Mouse (Mus musculus) ES-E14 (cell line): ENCODE data around the gene Ulk4.
A peak's percentile ranks its signal among the peaks of the same experiment; 100 is the strongest.

Experiments
- CHD2 ChIP-seq: IDR thresholded peaks from 2 replicates; pipeline ENCODE4 v1.6.1; 2014; ENCODE audit warnings: mild to moderate bottlenecking, low read depth, low read length, inconsistent platforms
- HCFC1 ChIP-seq: IDR thresholded peaks from 2 replicates; pipeline ENCODE4 v1.6.1; 2012; ENCODE audit warnings: low read length, inconsistent platforms, borderline replicate concordance; ENCODE audit not compliant: insufficient read depth
- MAFK ChIP-seq: IDR thresholded peaks from 2 replicates; pipeline ENCODE4 v1.6.1; 2014; ENCODE audit warnings: mild to moderate bottlenecking, low read depth, low read length, inconsistent platforms; ENCODE audit not compliant: insufficient read depth
- ZC3H11A ChIP-seq: IDR thresholded peaks from 2 replicates; pipeline ENCODE4 v1.6.1; 2012; ENCODE audit warnings: low read depth, mild to moderate bottlenecking, inconsistent platforms, low read length, borderline replicate concordance
- ZNF384 ChIP-seq: IDR thresholded peaks from 2 replicates; pipeline ENCODE4 v1.6.1; 2012; ENCODE audit warnings: low read depth, low read length, inconsistent platforms

- TF ChIP-seq MAFK (0 out of 2 replicates have a peak, but pooled peaks have one; percentile 12), ZNF384 (no peak), ZC3H11A (no peak), HCFC1 (no peak), CHD2 (no peak)
Observed at GRCm38 (mm10) chr9:121309287-121309686, 32.3 kb upstream of the Ulk4 start.
